Mouse (Mus musculus) liver, postnatal 0 days (tissue): ENCODE measurements at regions not wholly inside any gene's neighbourhood (a gene's known extent, or its start where the extent isn't known, plus 50 kb on each side); places are given as distances from the start of the nearest gene placed in this dataset.

Experiments
- CTCF ChIP-seq: sonication (generic); IDR thresholded peaks from 2 replicates; pipeline ENCODE4 v1.5.1; 2016; ENCODE audit warnings: antibody characterized with exemption, low read depth
- EP300 ChIP-seq: IDR thresholded peaks from 2 replicates; pipeline ENCODE4 v1.6.1; 2016; ENCODE audit warnings: antibody characterized with exemption, low read depth, mild to moderate bottlenecking

DNA sequence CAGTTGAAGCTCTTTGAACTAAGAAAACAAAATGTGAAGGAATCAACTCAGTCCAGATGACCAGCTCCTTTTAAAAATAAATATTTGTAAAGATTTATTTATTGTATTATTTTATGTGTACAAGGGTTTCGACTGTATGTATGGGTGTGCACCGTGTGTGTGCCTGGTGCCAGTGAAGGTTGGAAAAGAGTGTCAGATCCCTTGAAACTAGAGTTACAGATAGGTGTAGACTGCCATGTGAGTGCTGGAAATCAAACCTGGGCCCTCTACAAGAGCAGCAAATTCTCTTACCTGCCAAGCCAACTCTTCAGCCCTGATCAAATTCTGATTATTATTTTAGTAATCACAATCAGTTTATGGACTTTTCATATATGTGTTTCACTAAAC is 140.2 kb upstream of the Gm12728 start:
- TF ChIP-seq CTCF, result no peak
- TF ChIP-seq EP300, result no peak
